Mouse (Mus musculus) embryonic facial prominence, embryonic 10.5 days (tissue): ENCODE data around the gene Gm37596. TPM values are rescaled to one million over a fixed set of nuclear protein-coding genes. Genes with fewer than 3 reads are reported as not detected.
"Not testable (repeated sequence)": the region's sequence is repeated elsewhere in the genome, so short reads cannot be mapped to it uniquely, and the experiment has no call there.

ENCODE experiments used
- DNase-seq: peaks from one replicate; pipeline ENCODE4 v3.0.0-alpha.2; 2017; ENCODE audit warnings: low spot score
- H3K27ac ChIP-seq: fragments of 300-500 bp; sonication (generic); replicated peaks from 2 replicates; pipeline ENCODE4 v1.5.1; 2016; ENCODE audit warnings: mild to moderate bottlenecking
- H3K27me3 ChIP-seq: fragments of 300-500 bp; sonication (generic); replicated peaks from 2 replicates; pipeline ENCODE4 v1.6.1; 2016; ENCODE audit warnings: low read depth, mild to moderate bottlenecking; ENCODE audit not compliant: poor library complexity, severe bottlenecking
- H3K36me3 ChIP-seq: fragments of 300-500 bp; sonication (generic); replicated peaks from 2 replicates; pipeline ENCODE4 v1.6.1; 2016; ENCODE audit warnings: mild to moderate bottlenecking, moderate library complexity
- H3K4me1 ChIP-seq: fragments of 300-500 bp; sonication (generic); 2 replicates; pipeline ENCODE4 v1.6.1; 2016
- H3K4me3 ChIP-seq: fragments of 300-500 bp; sonication (generic); 2 replicates; pipeline ENCODE4 v1.5.1; 2016; ENCODE audit warnings: mild to moderate bottlenecking, moderate library complexity
- H3K9me3 ChIP-seq: fragments of 300-500 bp; sonication (generic); 2 replicates; pipeline ENCODE4 v1.6.1; 2016; ENCODE audit warnings: mild to moderate bottlenecking
- WGBS: fragments of 180-500 bp; shearing (Covaris S2); methylation state at CpG from one replicate; pipeline ENCODE4 v1.1.7; 2016; 5-methylcytosine and 5-hydroxymethylcytosine counted together
- polyA plus RNA-seq: library from polyadenylated mRNA; unstranded; fragments of >200 nt; fragmentation: Nextera tagmentation; extraction: Ambion mirVana; gene quantifications from 2 replicates; pipeline ENCODE4 v1.2.1, GENCODE M21; 2016

The Gm37596 gene
- not detected in 2 replicates for polyA plus RNA-seq

- not testable (repeated sequence) for H3K9me3 ChIP-seq, DNase-seq, H3K27me3 ChIP-seq, H3K4me3 ChIP-seq, H3K27ac ChIP-seq, H3K4me1 ChIP-seq, H3K36me3 ChIP-seq
- WGBS: 75% methylated on average over 1 of the region's 2 CpGs
Observed at GRCm38 (mm10) chr3:93692970-93693369, at the start of gene Gm37596. Gm37596 (minus strand) TSS chr3:93693070.

DNA sequence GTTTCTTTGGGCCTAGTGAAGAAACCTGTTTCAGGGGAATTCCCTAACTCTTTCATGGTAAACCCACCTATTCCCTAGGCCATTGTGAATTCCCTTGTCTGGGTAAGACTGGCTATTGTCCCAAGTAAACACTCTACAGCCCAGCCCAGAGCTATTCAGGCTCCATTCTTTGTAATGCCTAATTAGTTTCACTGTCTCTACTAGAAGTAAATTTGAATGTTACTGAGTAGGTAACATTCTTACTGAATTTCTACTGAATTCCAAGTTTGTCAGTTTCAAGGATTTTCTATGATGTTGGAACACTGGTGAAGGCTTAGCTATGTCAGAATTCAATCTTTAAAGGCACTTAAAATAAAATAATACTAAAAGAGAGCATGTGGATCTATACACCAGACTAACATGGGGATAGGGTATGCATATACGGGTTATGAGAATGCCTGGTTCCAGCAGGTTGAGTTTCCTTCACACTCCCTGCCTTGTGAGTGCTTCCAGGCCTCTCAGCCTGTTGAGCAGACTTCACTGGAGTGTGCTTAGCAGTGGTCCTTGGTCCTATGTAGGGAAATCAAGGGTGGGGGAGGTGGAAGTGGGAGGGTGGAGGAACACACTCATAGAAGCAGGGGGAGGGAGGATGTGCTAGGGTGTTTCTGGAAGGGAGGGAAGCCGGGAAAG is 16.2 kb upstream of the Gm37596 start:
- H3K9me3 ChIP-seq, H3K4me1 ChIP-seq, DNase-seq, H3K4me3 ChIP-seq, H3K36me3 ChIP-seq, H3K27me3 ChIP-seq, H3K27ac ChIP-seq: not testable (repeated sequence)
- 87% methylated on average over 2 of the region's 2 CpGs for WGBS

DNA sequence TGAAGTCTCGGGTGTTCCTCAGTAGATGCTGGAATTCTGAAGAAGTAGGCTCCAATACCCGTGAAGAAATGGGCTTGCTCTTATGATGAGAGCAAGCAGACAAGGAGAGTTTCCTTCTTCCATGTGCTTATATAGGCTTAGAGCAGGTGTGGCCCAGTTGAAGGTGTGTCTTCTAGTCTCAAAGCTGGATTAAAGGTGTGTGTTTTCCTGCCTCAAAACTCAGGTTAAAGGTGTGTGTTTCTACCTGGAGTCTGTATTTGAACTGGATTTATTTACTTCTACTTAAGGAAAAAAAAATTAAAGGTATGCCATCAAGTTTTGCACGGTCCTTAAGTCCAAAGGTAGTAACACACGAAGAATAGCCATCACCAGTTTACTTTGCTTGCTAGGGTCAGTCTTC is 16.7 kb downstream of the Gm37596 start, which contains the start of gene Tdpoz1:
Gene Tdpoz1 (minus strand): TSS at position 101 of the 400 bp plus-strand sequence.
- WGBS: 77% methylated on average over 3 of the region's 4 CpGs
- not testable (repeated sequence) for H3K27ac ChIP-seq, H3K36me3 ChIP-seq, H3K27me3 ChIP-seq, H3K4me3 ChIP-seq, DNase-seq, H3K9me3 ChIP-seq, H3K4me1 ChIP-seq

DNA sequence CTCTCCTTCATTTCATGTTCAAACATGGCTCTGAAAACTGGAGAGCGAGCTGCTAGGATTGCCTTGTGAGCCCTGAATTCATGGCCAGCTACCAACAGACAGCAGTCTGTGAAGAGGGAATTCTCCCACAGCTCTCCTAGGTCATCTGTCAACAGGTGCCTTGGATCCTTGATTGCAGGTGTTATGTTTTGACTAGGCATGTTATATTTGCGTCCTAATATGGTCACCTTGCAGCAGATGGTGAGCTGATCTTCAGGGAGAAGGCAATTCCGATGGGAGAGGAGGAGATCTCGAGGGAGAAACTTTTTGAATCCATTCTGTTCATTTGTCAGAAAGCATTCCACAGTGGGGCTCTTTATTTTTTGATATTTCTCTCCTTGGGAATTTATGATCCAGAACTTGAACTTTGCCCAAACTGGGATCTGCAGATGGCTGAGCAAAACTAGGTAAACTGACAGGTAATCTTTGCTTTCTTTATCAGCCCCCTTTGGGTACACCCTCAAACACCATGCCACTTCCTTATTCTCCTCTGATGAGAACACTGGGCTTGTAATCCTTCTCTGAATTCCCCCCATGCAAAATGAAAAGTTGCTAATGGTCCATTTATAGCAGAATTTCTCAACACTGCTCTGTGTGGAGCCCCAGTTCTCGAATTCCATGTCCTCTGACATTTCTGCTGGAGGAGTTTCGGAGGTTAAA is 21.9 kb downstream of the Gm37596 start:
- 86% methylated on average over 5 of the region's 6 CpGs for WGBS
- not testable (repeated sequence) for H3K27me3 ChIP-seq, DNase-seq, H3K9me3 ChIP-seq, H3K4me3 ChIP-seq, H3K36me3 ChIP-seq, H3K4me1 ChIP-seq, H3K27ac ChIP-seq

GRCm38 (mm10) chr3:93654260-93654659 is 38.6 kb downstream of the Gm37596 start:
- Histone ChIP-seq H3K27me3 (no peaks in the 10 kb centered on the region), H3K4me1 (no peaks in the 10 kb centered on the region), H3K4me3 (no peak overlapping the region), H3K9me3 (no peaks in the 10 kb centered on the region), H3K27ac (no peak overlapping the region), H3K36me3 (no peaks in the 10 kb centered on the region)
- 83% methylated on average over 1 of the region's 1 CpGs for WGBS
- no peak for DNase-seq

DNA sequence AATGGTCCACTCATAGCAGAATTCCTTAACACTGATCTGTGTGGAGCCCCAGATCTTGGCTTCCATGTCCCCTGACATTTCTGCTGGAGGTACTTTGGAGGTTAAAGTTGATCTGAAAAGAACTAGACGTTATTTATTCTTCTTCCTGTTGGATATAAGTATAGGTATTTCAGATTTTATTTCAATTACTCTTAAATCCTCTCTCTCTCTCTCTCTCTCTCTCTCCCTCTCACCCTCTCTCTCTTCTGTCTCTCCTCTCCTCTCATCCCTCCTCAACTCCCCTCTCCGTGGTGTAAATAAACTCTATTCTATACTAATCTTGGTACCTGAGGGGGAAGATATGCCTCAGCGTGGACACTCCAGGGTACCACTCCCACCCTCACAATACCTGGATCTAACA is 40.3 kb downstream of the Gm37596 start, which contains the start of gene Tdpoz2:
Gene Tdpoz2 (minus strand): TSS at position 101 of the 400 bp plus-strand sequence.
- Histone ChIP-seq H3K9me3 (no peaks in the 10 kb centered on the region), H3K4me1 (no peaks in the 10 kb centered on the region), H3K27ac (no peak within 1 kb of the TSS), H3K27me3 (no peaks in the 10 kb centered on the region), H3K4me3 (no peak within 1 kb of the TSS), H3K36me3 (no peaks in the 10 kb centered on the region)
- 79% methylated on average over 3 of the region's 3 CpGs for WGBS
- DNase-seq: no peak

Other genes starting within 250 kb of the Gm37596 start
- not detected in 2 replicates for gene Tchhl1, start 224.3 kb downstream of the Gm37596 start, polyA plus RNA-seq
- 351 and 395 TPM in 2 replicates for gene S100a11, start 172.6 kb downstream of the Gm37596 start, polyA plus RNA-seq
- 118 and 146 TPM in 2 replicates for gene S100a10, start 138.0 kb downstream of the Gm37596 start, polyA plus RNA-seq
- not detected in 2 replicates for gene Tdpoz2, start 40.4 kb downstream of the Gm37596 start, polyA plus RNA-seq
- gene Tdpoz1, start 16.8 kb downstream of the Gm37596 start, polyA plus RNA-seq: not detected in 2 replicates
- gene Gm5773, start 79.9 kb upstream of the Gm37596 start, polyA plus RNA-seq: not detected in 2 replicates
- not detected in 2 replicates for gene Tdpoz4, start 103.3 kb upstream of the Gm37596 start, polyA plus RNA-seq
- gene Tdpoz3, start 132.9 kb upstream of the Gm37596 start, polyA plus RNA-seq: not detected in 2 replicates